Mouse (Mus musculus) testis, adult 10 weeks (tissue): ENCODE results near the gene Zfp966. TPM values are rescaled to one million over a fixed set of nuclear protein-coding genes. Genes with fewer than 3 reads are reported as not detected.

Experiments used
- polyA plus RNA-seq: library from polyadenylated mRNA; stranded (reverse); fragments of 350-450 nt; fragmentation: Illumina TruSeq; extraction: RNeasy Lipid Tissue Mini Kit (QIAGEN cat#74804); gene quantifications from one replicate; pipeline ENCODE4 v1.2.3, GENCODE M21; 2014; ENCODE audit warnings: low read depth, low replicate concordance

Gene Zfp966
- 7.0 TPM for polyA plus RNA-seq

DNA sequence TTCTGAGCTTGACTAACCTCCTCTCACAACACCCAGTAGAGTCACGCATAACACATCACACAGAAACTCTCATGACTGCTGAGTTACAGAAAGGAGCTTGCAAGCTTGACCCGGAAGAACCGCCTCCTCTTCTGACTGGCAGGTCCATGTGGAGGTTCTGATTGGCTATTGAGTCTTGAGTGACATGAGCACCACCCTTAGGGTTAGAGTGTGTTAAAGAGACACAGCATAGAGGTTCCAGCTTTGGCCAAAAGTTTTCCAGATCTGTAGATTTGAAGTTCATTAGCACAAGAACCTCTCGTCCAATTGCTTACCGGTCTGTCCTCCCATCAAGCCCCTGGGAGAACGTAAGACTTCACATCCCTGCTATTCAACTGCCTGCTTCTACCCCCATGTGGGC lies at the start of gene Zfp966:
Gene Zfp966, minus strand, starts transcription at position 101 of the 400 bp plus-strand sequence.

DNA sequence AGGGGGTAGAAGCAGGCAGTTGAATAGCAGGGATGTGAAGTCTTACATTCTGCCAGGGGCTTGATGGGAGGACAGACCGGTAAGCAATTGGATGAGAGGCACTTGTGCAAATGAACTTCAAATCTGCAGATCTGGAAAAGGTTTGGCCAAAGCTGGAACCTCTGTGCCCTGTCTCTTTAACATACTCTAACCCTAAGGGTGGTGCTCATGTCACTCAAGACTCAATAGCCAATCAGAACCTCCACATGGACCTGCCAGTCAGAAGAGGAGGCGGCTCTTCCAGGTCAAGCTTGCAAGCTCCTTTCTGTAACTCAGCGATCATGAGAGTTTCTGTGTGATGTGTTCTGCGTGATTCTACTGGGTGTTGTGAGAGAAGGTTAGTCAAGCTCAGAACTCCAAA lies 34.1 kb upstream of the Zfp966 start, which contains the start of gene Gm2026:
Gene Gm2026, plus strand, starts transcription at position 301 of the 400 bp plus-strand sequence.

DNA sequence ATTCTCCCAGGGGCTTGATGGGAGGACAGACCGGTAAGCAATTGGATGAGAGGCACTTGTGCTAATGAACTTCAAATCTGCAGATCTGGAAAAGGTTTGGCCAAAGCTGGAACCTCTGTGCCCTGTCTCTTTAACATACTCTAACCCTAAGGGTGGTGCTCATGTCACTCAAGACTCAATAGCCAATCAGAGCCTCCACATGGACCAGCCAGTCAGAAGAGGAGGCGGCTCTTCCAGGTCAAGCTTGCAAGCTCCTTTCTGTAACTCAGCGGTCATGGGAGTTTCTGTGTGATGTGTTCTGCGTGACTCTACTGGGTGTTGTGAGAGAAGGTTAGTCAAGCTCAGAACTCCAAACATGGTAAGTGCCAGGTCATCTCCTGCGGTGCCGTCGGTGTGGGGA lies 61.9 kb downstream of the Zfp966 start, which contains the start of gene Gm6710:
Gene Gm6710, plus strand, starts transcription at position 196 of the 400 bp plus-strand sequence.

Other genes starting within 250 kb of the Zfp966 start
- not detected for gene Zfp969, start 227.5 kb downstream of the Zfp966 start, polyA plus RNA-seq
- 10.5 TPM for gene Gm2007, start 189.6 kb downstream of the Zfp966 start, polyA plus RNA-seq
- 3.7 TPM for gene Gm14288, start 130.0 kb downstream of the Zfp966 start, polyA plus RNA-seq
- 4.7 TPM for gene Gm6710, start 61.9 kb downstream of the Zfp966 start, polyA plus RNA-seq
- gene Gm2026, start 34.2 kb upstream of the Zfp966 start, polyA plus RNA-seq, result 6.7 TPM
- not detected for gene Gm2004, start 218.7 kb upstream of the Zfp966 start, polyA plus RNA-seq